Mouse (Mus musculus) heart, adult 8-10 months (tissue): ENCODE results near the gene Cfh. TPM values are rescaled to one million over a fixed set of nuclear protein-coding genes. Genes with fewer than 3 reads are reported as not detected.
"Not testable (repeated sequence)": the region's sequence is repeated elsewhere in the genome, so short reads cannot be mapped to it uniquely, and the experiment has no call there.

Source experiments
- DNase-seq: peaks from one replicate; pipeline ENCODE4 v3.0.0; 2022; ENCODE audit warnings: low spot score
- total RNA-seq, 4 experiments: library from RNA; stranded (reverse); gene quantifications; 2 replicates each; pipeline ENCODE4 v1.2.4; 2022

The Cfh gene
- 100 to 1,000 TPM in 1 of 4 experiments, 10 to 100 TPM in 3; 78.8 to 115 (median 85.7) TPM for total RNA-seq

DNA sequence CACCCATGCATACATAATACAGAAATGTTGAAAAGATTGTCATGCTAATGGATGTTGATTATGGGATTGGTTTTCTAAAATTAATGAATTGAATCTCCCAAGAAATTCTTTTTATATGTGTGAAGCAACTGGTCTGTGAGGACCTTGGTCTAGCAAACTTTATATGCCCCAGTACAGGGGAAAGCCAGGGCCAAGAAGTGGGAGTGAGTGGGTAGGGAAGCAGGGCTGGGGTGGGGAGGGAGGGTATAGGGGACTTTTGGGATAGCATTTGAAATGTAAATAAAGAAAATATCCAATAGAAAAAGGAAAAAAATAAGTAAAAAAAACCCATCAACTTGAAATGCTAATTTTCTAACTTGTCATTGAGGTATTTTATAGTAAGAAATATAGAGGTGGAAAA lies at the start of gene Cfh:
Gene Cfh, minus strand, starts transcription at position 101 of the 400 bp plus-strand sequence.
- DNase-seq = not testable (repeated sequence)

DNA sequence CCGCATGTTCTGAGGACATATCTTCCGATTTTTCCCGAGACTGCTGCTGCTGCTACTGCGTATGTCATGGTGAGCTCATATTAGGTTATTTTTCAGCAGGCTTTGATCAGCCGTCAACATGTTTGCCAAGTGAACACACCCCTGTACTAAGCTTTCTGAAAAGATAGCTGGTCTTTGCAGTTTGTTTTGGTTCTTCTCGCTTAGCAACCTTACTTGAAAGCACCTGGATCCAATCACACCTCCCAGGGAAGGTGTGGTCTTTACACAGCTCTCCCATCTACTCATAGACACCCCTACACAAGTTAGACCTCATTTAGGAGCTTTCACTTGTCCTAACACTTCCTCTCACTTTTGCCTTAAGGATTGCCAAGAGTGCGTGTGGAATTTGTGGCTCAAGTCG lies 43.1 kb upstream of the Cfh start:
- no peak for DNase-seq

DNA sequence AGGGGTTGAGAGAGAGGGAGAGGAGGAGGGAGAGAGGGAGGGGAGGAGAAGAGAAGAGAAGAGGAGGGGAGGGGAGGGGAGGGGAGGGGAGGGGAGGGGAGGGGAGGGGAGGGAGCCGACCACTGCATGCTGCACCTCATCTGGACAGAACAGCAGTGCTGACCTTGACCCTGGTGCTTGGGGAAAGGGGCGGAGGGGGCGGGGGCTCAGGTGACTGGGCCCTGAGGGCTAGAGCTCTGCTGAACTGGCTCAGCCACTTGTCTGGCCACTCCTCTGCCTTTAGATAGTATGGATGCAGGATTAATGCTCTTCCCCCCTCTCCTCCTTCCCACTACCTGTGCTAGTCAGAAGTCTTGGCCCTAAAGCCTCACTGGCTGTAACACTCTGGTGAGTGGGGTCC lies 41.7 kb upstream of the Cfh start:
- DNase-seq = no peak

DNA sequence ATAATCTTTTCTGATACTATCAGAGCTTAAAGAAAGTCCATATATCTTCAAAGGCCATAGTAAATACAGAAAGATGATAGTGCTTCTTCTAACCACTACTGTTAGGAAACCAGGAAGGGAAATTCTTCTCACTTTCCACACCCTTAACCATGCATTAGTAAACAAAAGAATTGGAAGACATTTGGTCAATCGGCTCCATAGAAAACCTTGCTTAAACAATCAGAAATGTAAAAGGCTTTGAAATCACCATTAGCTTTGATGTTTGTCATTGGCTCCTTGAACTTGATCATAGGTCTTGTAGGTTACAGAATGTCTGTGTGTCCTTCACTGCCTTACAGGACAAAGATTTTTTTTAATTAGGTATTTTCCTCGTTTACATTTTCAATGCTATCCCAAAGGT lies 21.8 kb upstream of the Cfh start:
- no peak for DNase-seq

GRCm38 (mm10) chr1:140188500-140188899 lies 4.9 kb upstream of the Cfh start:
- DNase-seq = not testable (repeated sequence)

DNA sequence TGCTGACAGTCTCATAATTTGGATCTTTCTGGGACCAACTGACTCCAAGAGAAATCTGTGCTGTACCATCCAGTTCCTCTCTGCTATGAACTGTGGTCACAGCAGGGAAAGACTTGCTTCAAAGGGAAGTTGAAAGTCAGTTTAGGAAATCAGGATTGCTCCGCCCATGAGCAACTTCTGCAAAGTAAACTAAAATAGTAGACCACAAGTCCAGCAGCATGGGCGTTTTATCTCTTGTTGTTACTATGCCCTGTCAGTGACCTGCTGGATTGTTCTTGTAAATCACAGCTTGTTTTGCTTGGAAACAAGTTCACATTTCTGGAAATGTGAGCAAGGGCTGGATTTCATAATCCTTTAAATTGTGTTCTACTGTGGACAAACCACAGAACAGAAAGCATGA lies 356 bp downstream of the Cfh start:
- DNase-seq = peak; percentile 82

- DNase-seq = no peak
Measured at GRCm38 (mm10) chr1:140180125-140180524, 3.4 kb downstream of the Cfh start.

- DNase-seq = no peak
Measured at GRCm38 (mm10) chr1:140175442-140175841, 8.1 kb downstream of the Cfh start.

DNA sequence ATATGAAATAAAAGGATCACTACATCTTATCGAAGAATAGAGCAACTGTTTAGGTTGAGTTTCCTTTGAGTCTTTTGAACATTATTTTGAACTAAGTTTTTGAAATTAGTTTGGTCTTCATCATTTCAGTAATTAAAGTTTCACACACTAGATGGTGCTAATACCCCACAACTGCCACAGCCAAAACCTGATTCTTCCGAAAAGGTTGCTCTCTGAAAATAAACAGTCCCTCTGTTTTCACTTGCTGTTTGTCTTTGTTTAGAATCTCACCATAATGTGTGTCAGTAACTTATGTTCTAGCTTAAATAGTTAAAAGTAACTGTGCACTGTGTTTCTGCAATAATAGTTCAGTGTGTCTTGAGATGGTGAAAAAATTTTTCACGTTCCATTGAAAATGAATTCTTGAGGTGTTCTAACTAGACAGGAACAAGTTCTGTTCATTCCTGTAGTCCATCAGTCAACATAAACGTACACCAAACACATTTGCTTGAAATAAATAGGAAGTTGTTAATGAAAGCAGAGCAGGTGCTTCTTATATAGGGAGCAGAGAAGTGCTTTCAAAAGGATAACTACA lies 11.9 kb downstream of the Cfh start:
- DNase-seq = no peak

DNA sequence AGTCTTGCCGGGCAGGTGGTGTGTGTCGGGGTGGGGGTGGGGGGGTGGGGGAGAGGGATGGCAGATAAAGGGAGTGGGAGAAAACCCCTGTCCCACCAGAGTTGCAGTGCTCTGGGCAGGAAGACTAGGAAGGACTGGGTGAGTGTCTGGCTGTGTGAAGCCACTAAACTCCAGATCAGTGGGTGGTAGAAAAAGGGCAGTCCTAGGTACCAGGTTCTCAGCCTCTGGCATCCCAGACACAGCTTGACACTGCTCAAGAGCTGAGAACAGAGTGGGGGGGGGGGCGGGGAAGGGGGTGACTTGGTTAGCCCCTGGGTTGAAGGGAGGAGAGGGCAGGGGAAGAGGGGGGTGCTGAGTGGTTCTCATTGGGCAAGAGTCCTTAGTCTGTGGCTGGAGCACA lies 24.6 kb downstream of the Cfh start:
- no peak for DNase-seq

DNA sequence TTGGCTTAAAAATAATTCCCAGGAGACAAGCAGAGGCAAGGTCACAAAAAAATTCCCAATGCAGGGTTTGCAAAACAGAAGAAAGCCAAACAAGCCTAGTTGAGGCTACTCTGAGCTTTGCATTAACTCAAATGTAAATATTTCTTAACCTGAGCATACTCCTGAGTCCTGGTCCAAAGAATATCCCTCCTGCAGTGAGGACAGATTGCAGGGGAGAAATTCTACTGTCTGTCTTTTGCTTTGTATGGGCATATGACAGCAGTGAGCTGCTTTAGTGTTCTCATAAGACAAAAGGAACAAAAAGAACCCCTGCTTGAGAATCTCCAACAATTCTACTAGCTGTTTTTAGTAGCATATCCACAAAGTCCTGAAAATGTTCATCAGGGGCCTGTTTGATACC lies 114.1 kb downstream of the Cfh start:
- DNase-seq = no peak

Other genes starting within 250 kb of the Cfh start
- gene Kcnt2, start 62.4 kb upstream of the Cfh start, total RNA-seq = 1 to 10 TPM; 2.6 to 3.6 (median 3.3) TPM